Mouse (Mus musculus) lung, adult 2 months (tissue): ENCODE measurements around the gene Cfap99.

Experiments
- CTCF ChIP-seq: fragments of 200-500 bp; IDR thresholded peaks from 2 replicates; pipeline ENCODE4 v1.5.1; 2011; ENCODE audit warnings: mild to moderate bottlenecking, low read length, control low read depth; ENCODE audit not compliant: insufficient read depth
- POLR2A ChIP-seq: fragments of 200-500 bp; IDR thresholded peaks from 2 replicates; pipeline ENCODE4 v1.6.1; 2011; ENCODE audit warnings: low read depth, mild to moderate bottlenecking, control low read depth, low read length, borderline replicate concordance; ENCODE audit errors: extremely low read depth

DNA sequence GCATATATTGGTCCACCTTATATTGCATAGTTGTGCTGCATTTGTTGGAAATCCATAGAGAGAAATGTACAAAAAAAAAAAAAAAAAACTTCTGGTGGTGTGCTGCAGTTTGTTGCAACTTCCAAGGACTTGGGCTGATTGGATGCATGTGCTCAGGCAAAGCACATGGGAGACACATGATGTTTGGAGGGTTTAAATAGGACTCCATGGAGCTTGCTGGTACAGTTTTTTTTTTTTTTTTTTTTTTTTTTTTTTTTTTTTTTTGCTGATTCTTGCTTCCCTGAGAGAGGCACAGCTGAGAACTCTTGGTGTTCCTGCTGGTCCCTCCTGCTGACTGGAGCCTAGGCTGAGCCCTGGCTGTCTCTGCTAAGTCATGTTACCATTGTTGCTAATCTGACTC, 74.7 kb downstream of the Cfap99 start:
- TF ChIP-seq POLR2A (no peak), CTCF (no peak)
